Mouse (Mus musculus) kidney, adult 18-20 months (tissue): ENCODE data around the gene Vmn2r82.
"Not testable (repeated sequence)": the region's sequence is repeated elsewhere in the genome, so short reads cannot be mapped to it uniquely, and the experiment has no call there.

ENCODE experiments used
- DNase-seq: peaks from one replicate; pipeline ENCODE4 v3.0.0; 2021

Gene Vmn2r82

DNA sequence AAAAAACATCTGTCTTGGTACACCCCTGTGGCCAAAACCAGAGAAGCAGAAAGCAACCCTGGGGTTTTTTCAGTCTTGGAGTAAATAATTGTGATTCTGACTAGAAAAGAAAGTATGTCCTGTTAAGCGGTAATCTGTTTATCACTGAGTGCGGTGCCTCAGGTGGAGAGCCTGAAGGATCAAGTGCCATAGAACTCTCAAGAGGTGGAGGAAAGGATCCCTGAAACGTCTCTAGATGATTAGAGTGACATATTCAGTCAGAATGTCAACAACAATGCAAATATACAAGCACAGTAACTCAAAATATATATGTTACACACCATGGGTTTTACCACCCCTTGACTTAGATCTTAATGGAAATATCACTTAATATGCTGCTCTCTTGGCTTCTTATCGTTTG lies at the start of gene Vmn2r82:
Gene Vmn2r82 (plus strand): TSS at position 301 of the 400 bp plus-strand sequence.
- DNase-seq, result not testable (repeated sequence)

DNA sequence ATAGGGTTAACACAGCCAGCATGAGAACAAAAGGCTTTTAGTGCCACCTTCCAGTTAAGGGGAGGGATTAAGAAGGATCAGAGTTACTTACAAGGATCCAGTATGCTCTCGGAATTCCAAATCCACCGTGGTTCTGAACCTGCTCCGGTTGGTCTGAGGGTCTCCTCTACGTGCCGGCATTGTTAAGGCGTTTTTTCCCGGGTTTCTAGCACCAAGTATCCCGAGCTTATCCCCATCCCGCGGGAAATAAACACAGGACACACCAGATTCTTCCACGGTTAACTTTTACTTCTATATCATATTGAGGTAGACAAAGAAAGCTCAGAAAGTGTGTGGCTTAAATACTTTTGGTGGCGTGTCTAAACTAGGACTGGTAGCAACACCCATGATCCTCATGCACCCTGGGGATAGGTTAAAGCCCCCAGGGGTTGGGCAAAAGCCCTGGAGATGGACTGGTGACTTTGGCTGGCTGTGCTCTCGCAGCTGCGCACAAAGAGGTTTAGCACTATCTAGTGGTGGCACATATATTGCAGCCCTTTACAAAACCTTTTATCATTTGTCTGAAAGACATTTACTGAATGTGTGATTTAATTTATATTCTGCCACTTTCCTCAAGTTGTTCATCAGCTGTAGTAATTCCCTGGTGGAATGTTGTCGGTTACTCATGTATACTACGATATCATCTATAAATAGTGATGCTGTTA lies 34.1 kb upstream of the Vmn2r82 start:
- not testable (repeated sequence) for DNase-seq

- DNase-seq, result no peak
Measured at GRCm38 (mm10) chr10:79322737-79323086, 33.6 kb upstream of the Vmn2r82 start.

DNA sequence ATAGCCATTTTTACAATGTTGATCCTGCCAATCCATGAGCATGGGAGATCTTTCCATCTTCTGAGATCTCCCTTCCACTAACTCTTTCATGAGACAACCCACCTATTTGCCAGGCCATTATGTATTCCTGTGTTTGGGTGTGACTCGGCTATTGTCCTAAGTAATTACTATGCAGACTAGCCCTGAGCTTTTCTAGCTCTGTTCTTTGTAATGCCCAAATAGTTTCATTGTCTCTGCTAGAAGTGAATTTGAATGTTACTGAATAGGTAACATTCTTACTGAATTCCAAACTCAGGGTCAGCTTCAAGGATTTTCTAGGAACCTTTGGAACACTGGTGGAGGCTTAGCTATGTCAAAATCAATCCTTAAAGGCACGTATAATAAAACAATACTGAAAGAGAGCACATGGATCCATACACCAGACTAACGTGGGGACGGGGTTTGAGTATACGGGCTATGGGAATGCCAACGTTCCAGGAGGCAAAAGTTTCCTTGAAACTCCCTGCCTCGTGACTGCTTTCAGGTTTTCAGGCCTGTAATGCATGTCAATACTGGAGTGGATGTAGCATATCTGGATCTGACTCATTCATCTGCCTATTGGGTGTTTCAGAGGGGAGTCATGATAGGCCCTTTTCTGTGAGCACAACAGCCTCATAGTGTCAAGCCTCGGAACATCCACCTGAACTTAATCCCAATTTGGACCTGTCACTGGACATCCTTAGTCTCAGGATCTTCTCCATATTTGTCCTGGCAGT lies 43.8 kb downstream of the Vmn2r82 start:
- not testable (repeated sequence) for DNase-seq

DNA sequence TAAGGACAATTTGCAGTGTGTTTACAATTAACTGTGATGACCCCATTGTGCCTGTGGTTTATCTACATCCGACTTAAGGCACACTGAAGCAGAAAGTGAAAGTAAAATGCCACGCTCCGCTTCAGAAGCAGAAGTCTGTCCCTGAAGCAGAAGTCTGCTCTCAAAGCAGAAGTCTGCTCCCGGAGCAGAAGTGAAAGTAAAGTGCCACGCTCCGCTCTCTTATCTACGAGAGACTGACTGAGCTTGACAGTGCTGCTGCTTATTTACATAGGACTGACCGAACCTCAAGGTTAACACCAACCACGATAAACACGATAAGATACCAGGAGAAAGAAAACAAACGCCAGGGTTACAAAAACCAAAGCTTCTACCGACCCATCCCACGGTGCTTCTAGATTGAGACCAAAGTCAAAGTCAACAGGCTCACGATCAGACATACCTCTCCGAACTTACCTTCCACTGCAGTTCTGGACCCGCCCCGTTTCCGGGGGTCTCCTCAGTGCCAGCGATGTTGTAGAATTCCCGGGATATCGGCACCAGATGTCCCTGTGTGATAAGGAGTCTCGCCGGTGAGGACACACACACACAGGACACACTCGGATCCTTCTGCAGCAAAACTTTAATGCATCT lies 60.9 kb downstream of the Vmn2r82 start:
- no peak for DNase-seq

GRCm38 (mm10) chr10:79417772-79418170 lies 61.5 kb downstream of the Vmn2r82 start:
- not testable (repeated sequence) for DNase-seq

DNA sequence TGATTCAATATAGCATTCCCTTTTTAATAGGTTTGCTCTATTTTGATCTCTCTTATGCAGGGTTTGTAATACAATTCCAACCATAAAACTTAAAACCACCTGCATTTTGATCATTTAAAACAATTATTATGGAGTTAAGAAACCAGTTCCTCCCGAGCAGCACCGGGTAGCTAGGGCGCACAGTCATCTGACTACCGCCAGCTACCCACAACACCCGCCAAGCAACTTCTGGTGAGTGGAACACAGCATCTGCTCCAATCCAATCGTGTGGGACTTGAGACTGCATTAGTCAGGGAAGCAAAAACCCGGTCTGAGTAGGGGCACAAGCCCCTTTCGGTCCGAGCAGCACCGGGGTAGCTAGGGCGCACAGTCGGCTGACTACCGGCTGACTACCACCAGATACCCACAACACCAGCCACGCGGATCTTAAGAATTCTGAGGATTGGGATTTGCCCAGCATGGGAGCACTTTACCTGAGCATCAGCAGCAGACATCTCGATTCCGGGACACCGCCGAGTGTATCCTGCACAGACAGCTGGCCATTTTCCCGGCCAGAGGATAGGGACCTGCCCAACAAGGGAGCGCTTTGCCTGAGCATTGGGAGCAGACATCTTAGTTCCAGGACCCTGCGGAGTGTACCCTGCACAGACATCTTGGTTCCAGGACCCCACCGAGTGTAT lies 79.0 kb downstream of the Vmn2r82 start:
- not testable (repeated sequence) for DNase-seq
